Mouse (Mus musculus): ENCODE measurements at regions not wholly inside any gene's neighbourhood (a gene's known extent, or its start where the extent isn't known, plus 50 kb on each side); places are given as distances from the start of the nearest gene placed in this dataset.

GRCm38 (mm10) chr9:31644106-31644505, 179.8 kb upstream of the Tmem45b start:
- TF ChIP-seq CTCF (IDR thresholded peaks at IDR 0.05; ENCODE audit: insufficient read depth, low read depth, low read length), result no peak
- TF ChIP-seq POLR2A (IDR thresholded peaks at IDR 0.05; ENCODE audit: insufficient read depth, low read depth, low read length), result no peak
